Mouse (Mus musculus) cerebellum, postnatal 10 days (tissue): ENCODE measurements around the gene 2210016F16Rik.
"Not testable (repeated sequence)": the region's sequence is repeated elsewhere in the genome, so short reads cannot be mapped to it uniquely, and the experiment has no call there.

Experiments
- DNase-seq, 2 experiments: peaks; one replicate each; pipeline ENCODE4 v3.0.0; 2021; ENCODE audit warnings: mixed read lengths in 2 of 2

2210016F16Rik gene

GRCm38 (mm10) chr13:58372278-58373152, 12.5 kb downstream of the 2210016F16Rik start:
- no peak for DNase-seq

GRCm38 (mm10) chr13:58368835-58369234, 16.2 kb downstream of the 2210016F16Rik start:
- DNase-seq: no peak

GRCm38 (mm10) chr13:58367641-58368040, 17.4 kb downstream of the 2210016F16Rik start:
- DNase-seq: no peak

GRCm38 (mm10) chr13:58366373-58366772, 18.7 kb downstream of the 2210016F16Rik start:
- no peak for DNase-seq

DNA sequence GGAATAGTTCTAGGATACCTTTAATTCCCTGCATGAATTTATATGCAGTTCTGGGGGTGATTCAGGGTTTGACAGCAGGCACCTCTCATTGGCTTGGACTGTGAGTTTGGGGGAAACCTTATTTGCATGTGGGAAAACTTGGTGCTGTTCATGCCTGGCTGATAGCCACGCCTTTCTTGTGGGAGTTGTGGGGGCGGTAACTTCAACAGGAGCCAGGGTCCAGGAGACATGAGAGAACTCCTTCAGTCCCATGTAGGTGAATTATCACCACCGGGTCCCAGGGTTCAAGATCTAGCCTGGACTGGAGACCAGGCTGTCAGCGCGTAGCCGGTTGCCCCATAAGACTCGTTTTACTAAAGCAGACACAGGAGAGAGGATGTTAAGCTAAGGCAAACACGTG, 19.8 kb downstream of the 2210016F16Rik start:
- DNase-seq: not testable (repeated sequence)

- no peak for DNase-seq
Observed at GRCm38 (mm10) chr13:58364353-58365175, 20.5 kb downstream of the 2210016F16Rik start.

GRCm38 (mm10) chr13:58359304-58359653, 25.7 kb downstream of the 2210016F16Rik start:
- DNase-seq: no peak

DNA sequence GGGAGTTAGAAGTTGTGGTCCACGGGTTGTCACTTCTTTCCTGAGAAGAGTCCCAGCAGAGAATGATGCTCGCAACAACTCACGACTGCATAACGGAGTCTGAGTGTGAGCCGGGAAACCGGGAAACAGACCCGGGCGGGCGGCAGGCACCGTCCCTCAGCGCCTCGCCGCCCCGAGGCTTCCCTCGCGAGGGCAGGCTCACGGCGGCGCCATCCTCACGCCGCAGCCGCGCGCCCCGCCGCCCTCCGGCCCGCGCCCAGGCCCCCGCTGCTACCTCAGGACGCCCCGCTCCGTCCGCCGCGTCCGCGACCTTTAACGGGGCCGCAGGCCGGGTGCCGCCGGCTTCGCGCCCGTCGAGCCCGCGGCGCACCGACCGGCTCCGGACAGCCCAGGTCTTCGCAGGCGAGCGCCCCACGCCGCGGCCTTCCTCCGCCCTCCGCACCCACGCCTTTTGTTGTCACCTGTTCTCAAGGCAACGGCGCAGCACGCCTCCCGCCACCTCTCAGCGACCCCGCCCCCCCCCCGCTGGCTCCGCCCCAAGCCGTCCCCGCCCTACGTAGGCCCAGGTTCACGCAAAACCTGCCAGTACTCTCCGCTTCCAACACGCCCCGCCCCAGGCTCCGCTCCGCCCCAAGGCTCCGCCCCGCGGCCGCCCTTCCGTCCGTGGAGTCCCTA, 26.3 kb downstream of the 2210016F16Rik start, which contains the start of gene Kif27:
Gene Kif27 (minus strand): TSS at position 494 of the 675 bp plus-strand sequence.
- peak; percentile 77 to 85 for DNase-seq

- DNase-seq: no peak
Observed at GRCm38 (mm10) chr13:58352996-58353395, 32.0 kb downstream of the 2210016F16Rik start.

DNA sequence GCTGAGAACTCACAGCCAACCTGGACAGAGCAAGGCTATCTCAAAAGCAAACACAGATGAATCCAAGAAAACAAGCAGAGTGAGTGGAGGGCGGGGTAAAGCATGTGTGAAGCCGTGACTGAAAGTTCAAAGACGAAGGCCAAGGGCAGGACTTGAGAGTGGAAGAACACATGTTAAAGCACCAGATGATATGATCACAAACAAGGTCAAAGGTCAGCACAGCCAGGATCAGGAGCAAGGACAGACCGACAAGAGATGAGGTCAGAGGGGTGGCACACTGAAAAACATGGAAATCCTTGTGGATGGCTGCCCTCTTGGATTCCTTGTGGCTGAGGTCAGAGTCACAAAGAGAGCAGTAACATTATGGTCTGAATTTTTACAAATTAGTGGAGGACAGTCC, 34.4 kb downstream of the 2210016F16Rik start:
- no peak for DNase-seq

DNA sequence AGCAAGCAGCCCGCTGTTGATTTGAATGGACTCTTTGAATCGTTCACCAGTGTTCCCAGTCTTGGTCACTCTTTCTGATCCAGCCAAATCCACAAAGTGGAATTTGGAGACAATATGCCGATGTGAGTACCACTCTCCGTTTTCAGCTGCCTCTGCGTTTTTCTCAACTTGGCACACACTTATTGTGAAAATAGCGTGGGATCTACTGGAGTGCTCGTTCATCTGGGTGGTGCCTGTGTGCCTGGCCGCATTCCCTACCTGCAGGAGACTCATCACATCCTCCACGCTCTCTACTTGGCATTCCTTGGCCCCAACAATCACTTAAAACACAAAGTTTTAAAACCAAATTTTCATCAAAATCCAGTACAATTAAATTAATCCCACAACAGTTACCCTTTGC, 40.5 kb downstream of the 2210016F16Rik start:
- no peak for DNase-seq

GRCm38 (mm10) chr13:58337456-58337855, 47.6 kb downstream of the 2210016F16Rik start:
- DNase-seq: peak in 1 of 2 experiments; percentile 9

GRCm38 (mm10) chr13:58334116-58334515, 50.9 kb downstream of the 2210016F16Rik start:
- DNase-seq: no peak
